ENCODE assay signal across 8 mouse cellular contexts in the genomic region with DNA sequence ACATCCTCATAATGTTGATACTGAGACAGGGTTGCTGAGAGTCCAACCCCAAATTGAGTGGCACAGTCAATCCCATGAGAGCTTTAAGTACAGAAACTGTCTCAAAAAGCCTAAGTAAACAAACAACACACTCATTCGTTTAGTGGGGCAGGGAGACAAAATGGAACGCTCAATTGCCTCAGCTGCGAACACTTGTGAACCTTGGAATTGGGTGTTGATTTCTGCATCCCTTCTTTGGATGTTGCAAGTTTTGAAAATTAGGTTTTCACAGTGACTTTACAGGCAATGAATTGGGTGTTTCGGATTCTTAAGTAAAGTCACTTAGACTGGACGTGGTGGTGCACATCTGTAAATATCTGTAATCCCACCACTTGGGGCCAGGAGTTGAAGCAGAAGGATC. TPM values are rescaled to one million over a fixed set of nuclear protein-coding genes. Genes with fewer than 3 reads are reported as not detected.
DNase-seq lines count a peak whose midpoint lies in the region; ATAC-seq and TF ChIP-seq lines count a peak whose summit lies in the region.

No protein-coding gene starts in this region.

- H3K9me3 ChIP-seq in lung, embryonic 15.5 days = no peaks in the 10 kb centered on the region
- no peaks in the 10 kb centered on the region for H3K9me3 ChIP-seq in forebrain, embryonic 12.5 days
- no peaks in the 10 kb centered on the region for H3K9me3 ChIP-seq in limb, embryonic 13.5 days

- ATAC-seq in lung, embryonic 15.5 days (ENCODE audit: borderline replicate concordance, extremely low read depth, low FRiP score, low TSS enrichment) = no peak
- ATAC-seq in forebrain, embryonic 12.5 days (ENCODE audit: low FRiP score) = no peak
- ATAC-seq in limb, embryonic 13.5 days (ENCODE audit: low FRiP score, low read depth) = no peak

- peak overlapping the region; percentile 85 for H3K4me3 ChIP-seq in lung, embryonic 15.5 days
- H3K4me3 ChIP-seq in forebrain, embryonic 12.5 days (replicated peaks) = peak overlapping the region; percentile 89
- H3K4me3 ChIP-seq in limb, embryonic 13.5 days = peak overlapping the region; percentile 76
- H3K4me3 ChIP-seq in olfactory bulb, adult 2 months (ENCODE audit: insufficient read depth, low read depth, low read length) = no peak overlapping the region
- H3K4me3 ChIP-seq in cerebellum, adult 2 months (replicated peaks; ENCODE audit: insufficient read depth, low read depth, low read length) = no peak overlapping the region

- H3K27me3 ChIP-seq in lung, embryonic 15.5 days = no peaks in the 10 kb centered on the region
- H3K27me3 ChIP-seq in forebrain, embryonic 12.5 days = no peaks in the 10 kb centered on the region
- no peaks in the 10 kb centered on the region for H3K27me3 ChIP-seq in limb, embryonic 13.5 days
- H3K27me3 ChIP-seq in cerebellum, adult 2 months (ENCODE audit: control insufficient read depth, insufficient read depth, low read length) = no peaks in the 10 kb centered on the region

- H3K27ac ChIP-seq in lung, embryonic 15.5 days = peak overlapping the region; percentile 100
- H3K27ac ChIP-seq in forebrain, embryonic 12.5 days = 0 out of 2 replicates have a peak overlapping the region, but pooled peaks have one; percentile 10
- peak overlapping the region; percentile 99; the same call in 1 of the 2 replicates for H3K27ac ChIP-seq in limb, embryonic 13.5 days
- H3K27ac ChIP-seq in olfactory bulb, adult 2 months (ENCODE audit: insufficient read depth, low read depth, low read length) = peak overlapping the region; percentile 37; the same call in 1 of the 2 replicates
- H3K27ac ChIP-seq in cerebellum, adult 2 months (ENCODE audit: insufficient read depth, low read length) = no peak overlapping the region

- peak overlapping the region; percentile 94; the same call in 1 of the 2 replicates for H3K9ac ChIP-seq in lung, embryonic 15.5 days
- no peak overlapping the region for H3K9ac ChIP-seq in forebrain, embryonic 12.5 days
- peak overlapping the region; percentile 95 for H3K9ac ChIP-seq in limb, embryonic 13.5 days

- H3K4me2 ChIP-seq in lung, embryonic 15.5 days = peak overlapping the region; percentile 60
- peak overlapping the region; percentile 79 for H3K4me2 ChIP-seq in forebrain, embryonic 12.5 days
- peak overlapping the region; percentile 76 for H3K4me2 ChIP-seq in limb, embryonic 13.5 days (replicated peaks)

- H3K36me3 ChIP-seq in lung, embryonic 15.5 days = no peaks in the 10 kb centered on the region
- no peaks in the 10 kb centered on the region for H3K36me3 ChIP-seq in forebrain, embryonic 12.5 days (replicated peaks)
- no peaks in the 10 kb centered on the region for H3K36me3 ChIP-seq in limb, embryonic 13.5 days

- 16% methylated on average over 5 of the region's 5 CpGs for WGBS in lung, embryonic 15.5 days
- WGBS in forebrain, embryonic 12.5 days = 43% methylated on average over 5 of the region's 5 CpGs
- WGBS in limb, embryonic 13.5 days = 29% methylated on average over 5 of the region's 5 CpGs
- WGBS in olfactory bulb, adult 2 months = 31% methylated on average over 5 of the region's 5 CpGs
- 36% methylated on average over 5 of the region's 5 CpGs for WGBS in cerebellum, adult 2 months

- TF ChIP-seq CTCF in olfactory bulb, adult 2 months (IDR thresholded peaks at IDR 0.05; ENCODE audit: insufficient read depth, low read depth, low read length) = no peak
- TF ChIP-seq CTCF in cerebellum, adult 2 months (IDR thresholded peaks at IDR 0.05; ENCODE audit: borderline replicate concordance, insufficient read depth, low read depth, low read length) = no peak

- H3K4me1 ChIP-seq in lung, embryonic 15.5 days = peaks cover 33% of the 10 kb centered on the region
- peaks cover 18% of the 10 kb centered on the region for H3K4me1 ChIP-seq in forebrain, embryonic 12.5 days
- H3K4me1 ChIP-seq in limb, embryonic 13.5 days = peaks cover 23% of the 10 kb centered on the region
- no peaks in the 10 kb centered on the region for H3K4me1 ChIP-seq in olfactory bulb, adult 2 months (ENCODE audit: control insufficient read depth, insufficient read depth, low read length)
- H3K4me1 ChIP-seq in cerebellum, adult 2 months (ENCODE audit: control insufficient read depth, insufficient read depth, low read length) = no peaks in the 10 kb centered on the region

- no peak for DNase-seq in lung, postnatal 4 days
- no peak for DNase-seq in cerebellum, adult 2 months
- DNase-seq in embryo, embryonic 9.5 days (ENCODE audit: extremely low spot score) = no peak
- DNase-seq in adrenal gland, postnatal 4 days (ENCODE audit: low spot score in 2 of 2) = no peak

- TF ChIP-seq POLR2A in olfactory bulb, adult 2 months (IDR thresholded peaks at IDR 0.05; ENCODE audit: insufficient read depth, low read depth, low read length) = no peak
- TF ChIP-seq POLR2A in cerebellum, adult 2 months (IDR thresholded peaks at IDR 0.05; ENCODE audit: borderline replicate concordance, insufficient read depth, low read length) = no peak

RNA-seq across cellular contexts. Expression of a gene that starts 0.7 kb away (rescaled TPM):
- 24.2 and 28.6 TPM in 2 replicates for polyA plus RNA-seq in lung, embryonic 15.5 days (2015; fragmentation: Nextera tagmentation; extraction: Ambion mirVana)
- 16.9 and 19.9 TPM in 2 replicates for polyA plus RNA-seq in forebrain, embryonic 12.5 days (2016; fragmentation: Nextera tagmentation; extraction: Ambion mirVana)
- 18.0 and 20.2 TPM in 2 replicates for polyA plus RNA-seq in limb, embryonic 13.5 days (2015; fragmentation: Nextera tagmentation; extraction: Ambion mirVana)
- polyA plus RNA-seq in olfactory bulb, adult 2 months (2012; ENCODE audit: insufficient read depth, insufficient read length, low replicate concordance, missing spikeins) = not detected in 2 replicates
- 17.6 and 18.6 TPM in 2 replicates for polyA plus RNA-seq in cerebellum, adult 2 months (2012; rRNA removed)
- 100 to 1,000 TPM; 130 to 135 TPM for total RNA-seq in adrenal gland, postnatal 4 days (2021)

RNA-seq across cellular contexts. Expression of a gene that starts 44.0 kb away (rescaled TPM):
- 2.3 and 2.7 TPM in 2 replicates for polyA plus RNA-seq in lung, embryonic 15.5 days (2015; fragmentation: Nextera tagmentation; extraction: Ambion mirVana)
- 4.9 and 6.4 TPM in 2 replicates for polyA plus RNA-seq in forebrain, embryonic 12.5 days (2016; fragmentation: Nextera tagmentation; extraction: Ambion mirVana)
- polyA plus RNA-seq in limb, embryonic 13.5 days (2015; fragmentation: Nextera tagmentation; extraction: Ambion mirVana) = 3.7 and 4.0 TPM in 2 replicates
- not detected in 2 replicates for polyA plus RNA-seq in olfactory bulb, adult 2 months (2012; ENCODE audit: insufficient read depth, insufficient read length, low replicate concordance, missing spikeins)
- 4.3 and 4.5 TPM in 2 replicates for polyA plus RNA-seq in cerebellum, adult 2 months (2012; rRNA removed)
- 10 to 100 TPM; 11.6 to 15.1 TPM for total RNA-seq in adrenal gland, postnatal 4 days (2021)

Comparison
In these comparisons a context has a peak if more than half of its experiments do, and no peak if none do; other contexts are left out.
1. H3K4me3 ChIP-seq: peak in lung, embryonic 15.5 days (single experiment), forebrain, embryonic 12.5 days (single experiment) and limb, embryonic 13.5 days (single experiment); none in olfactory bulb, adult 2 months (single experiment) and cerebellum, adult 2 months (single experiment).
2. Peak in every context shown above with its lines, with median percentiles within 50 percentile points of each other: H3K4me2 ChIP-seq.